Mouse (Mus musculus) small intestine, adult 2 months (tissue): Measurements from ENCODE around the gene Snrpa. TPM values are rescaled to one million over a fixed set of nuclear protein-coding genes. Genes with fewer than 3 reads are reported as not detected.

Source experiments
- H3K27ac ChIP-seq: fragments of 200-500 bp; 2 replicates; pipeline ENCODE4 v1.5.1; 2012; ENCODE audit warnings: low read depth, low read length, control low read depth, inconsistent platforms; ENCODE audit not compliant: insufficient read depth
- H3K27me3 ChIP-seq: fragments of 200-500 bp; 2 replicates; pipeline ENCODE4 v1.6.1; 2012; ENCODE audit warnings: mild to moderate bottlenecking, moderate library complexity, low read length, inconsistent platforms; ENCODE audit not compliant: control insufficient read depth, insufficient read depth
- H3K36me3 ChIP-seq: fragments of 200-500 bp; 2 replicates; pipeline ENCODE4 v1.6.1; 2012; ENCODE audit warnings: mild to moderate bottlenecking, low read length, control low read depth, inconsistent platforms; ENCODE audit not compliant: control insufficient read depth, insufficient read depth
- H3K4me1 ChIP-seq: fragments of 200-500 bp; 2 replicates; pipeline ENCODE4 v1.6.1; 2012; ENCODE audit warnings: low read length, inconsistent platforms, mixed read lengths; ENCODE audit not compliant: control insufficient read depth, insufficient read depth, insufficient read length
- H3K4me3 ChIP-seq: fragments of 200-500 bp; 2 replicates; pipeline ENCODE4 v1.5.1; 2012; ENCODE audit warnings: low read depth, mild to moderate bottlenecking, control low read depth, inconsistent platforms, low read length, moderate library complexity
- CTCF ChIP-seq: fragments of 200-500 bp; IDR thresholded peaks from 2 replicates; pipeline ENCODE4 v1.5.1; 2012; ENCODE audit warnings: low read depth, mild to moderate bottlenecking, control low read depth, inconsistent platforms, low read length, moderate library complexity, mixed read lengths; ENCODE audit not compliant: insufficient replicate concordance, insufficient read length; ENCODE audit errors: extremely low read depth
- POLR2A ChIP-seq: fragments of 200-500 bp; IDR thresholded peaks from 2 replicates; pipeline ENCODE4 v1.6.1; 2012; ENCODE audit warnings: low read depth, mild to moderate bottlenecking, control low read depth, inconsistent platforms, low read length, moderate library complexity
- WGBS: fragments of 180-500 bp; shearing (Covaris S2); methylation state at CpG from one replicate; pipeline ENCODE4 v1.1.7; 2018; 5-methylcytosine and 5-hydroxymethylcytosine counted together
- polyA plus RNA-seq: library from polyadenylated mRNA; depleted of rRNA; stranded (reverse); fragments of >200 nt; gene quantifications from 2 replicates; pipeline ENCODE4 v1.2.3, GENCODE M21; 2012

The Snrpa gene
- polyA plus RNA-seq, 1 experiment: 138 TPM

DNA sequence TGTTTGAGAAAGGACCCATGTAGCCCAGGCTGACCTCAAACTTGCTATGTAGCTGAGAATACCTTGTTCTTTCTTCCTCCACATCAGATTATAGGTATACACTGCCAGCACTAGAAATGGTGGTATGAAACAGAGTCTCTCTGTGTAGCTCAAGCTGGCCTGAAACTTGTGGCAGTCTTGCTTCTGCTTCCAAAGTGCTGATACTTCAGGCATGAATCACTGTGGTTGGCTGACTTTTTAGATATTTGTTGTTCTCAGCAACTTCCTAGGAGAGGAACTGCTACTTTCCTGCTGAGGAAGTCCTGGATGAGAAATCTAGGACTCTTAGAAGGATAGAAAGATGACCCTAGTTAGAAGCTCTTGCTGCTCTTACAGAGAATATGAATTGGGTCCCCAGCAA lies 2.3 kb upstream of the Snrpa start:
- Histone ChIP-seq H3K4me1 (peaks cover 23% of the 10 kb centered on the region; the same call in 1 of the 2 replicates), H3K27ac (0 out of 2 replicates have a peak overlapping the region, but pooled peaks have one; percentile 11), H3K36me3 (peaks cover 15% of the 10 kb centered on the region), H3K27me3 (no peaks in the 10 kb centered on the region), H3K4me3 (no peak overlapping the region)
- TF ChIP-seq CTCF (no peak), POLR2A (no peak)

GRCm38 (mm10) chr7:27197634-27198033 lies 1.6 kb upstream of the Snrpa start:
- peak overlapping the region; percentile 40; the same call in 1 of the 2 replicates for H3K27ac ChIP-seq
- H3K4me3 ChIP-seq: no peak overlapping the region
- H3K4me1 ChIP-seq: peaks cover 16% of the 10 kb centered on the region; the same call in 1 of the 2 replicates
- H3K36me3 ChIP-seq: peaks cover 20% of the 10 kb centered on the region
- WGBS: 88% methylated on average over 8 of the region's 8 CpGs
- no peaks in the 10 kb centered on the region for H3K27me3 ChIP-seq
- TF ChIP-seq CTCF (no peak), POLR2A (no peak)

DNA sequence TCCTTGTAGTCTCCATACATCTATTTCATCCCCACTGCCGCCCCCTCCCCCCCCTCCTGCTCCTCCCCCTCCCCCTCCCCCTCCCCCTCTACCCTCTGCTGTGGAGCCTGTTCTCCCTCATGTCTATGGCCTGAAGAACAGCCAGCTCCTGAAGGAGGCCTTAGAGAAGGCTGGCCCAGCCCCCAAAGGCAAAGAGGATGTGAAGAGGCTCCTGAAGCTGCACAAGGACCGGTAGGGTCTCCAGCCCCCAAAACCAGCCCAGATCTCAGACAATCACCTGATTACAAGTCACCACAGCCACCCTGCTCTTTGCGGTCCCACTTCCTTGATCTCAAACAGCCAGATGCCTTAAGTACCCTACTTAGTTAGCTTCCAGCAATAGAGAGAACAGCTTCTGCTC lies 1.1 kb upstream of the Snrpa start:
- H3K4me1 ChIP-seq: peaks cover 12% of the 10 kb centered on the region; the same call in 1 of the 2 replicates
- no peak overlapping the region for H3K4me3 ChIP-seq
- H3K27me3 ChIP-seq: no peaks in the 10 kb centered on the region
- H3K27ac ChIP-seq: 0 out of 2 replicates have a peak overlapping the region, but pooled peaks have one; percentile 10
- H3K36me3 ChIP-seq: peaks cover 25% of the 10 kb centered on the region
- WGBS: 86% methylated on average over 3 of the region's 3 CpGs
- TF ChIP-seq CTCF (no peak), POLR2A (no peak)

GRCm38 (mm10) chr7:27193731-27194130 lies 2.3 kb downstream of the Snrpa start:
- H3K36me3 ChIP-seq: peaks cover 53% of the 10 kb centered on the region
- WGBS: 76% methylated on average over 4 of the region's 4 CpGs
- no peak for TF ChIP-seq POLR2A
- no peak for TF ChIP-seq CTCF
- no peak overlapping the region for H3K27ac ChIP-seq
- no peak overlapping the region for H3K4me3 ChIP-seq
- no peaks in the 10 kb centered on the region for H3K27me3 ChIP-seq
- peaks cover 10% of the 10 kb centered on the region; the same call in 1 of the 2 replicates for H3K4me1 ChIP-seq

DNA sequence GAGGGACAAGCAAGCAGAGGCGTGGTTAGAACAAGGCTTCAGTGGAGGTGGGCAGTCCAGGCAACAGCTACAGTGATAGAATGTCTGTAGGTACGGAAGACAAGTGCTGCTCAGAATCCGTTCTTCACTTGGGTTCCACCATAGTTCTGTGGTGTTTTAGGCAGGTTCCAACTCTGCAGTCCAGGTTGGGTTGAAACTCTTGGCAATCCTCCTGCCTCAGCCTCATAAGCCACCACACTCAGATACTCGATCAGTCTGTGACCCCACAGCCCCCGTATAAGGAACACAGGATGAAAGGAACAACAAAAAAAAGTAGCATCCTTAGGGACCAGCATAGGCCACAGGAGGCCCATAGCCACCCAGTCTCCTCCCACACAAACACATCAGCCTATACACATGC lies 3.6 kb downstream of the Snrpa start:
- 94% methylated on average over 5 of the region's 5 CpGs for WGBS
- Histone ChIP-seq H3K36me3 (peaks cover 66% of the 10 kb centered on the region), H3K4me3 (no peak overlapping the region), H3K27ac (no peak overlapping the region), H3K4me1 (peaks cover 10% of the 10 kb centered on the region; the same call in 1 of the 2 replicates), H3K27me3 (no peaks in the 10 kb centered on the region)
- no peak for TF ChIP-seq POLR2A
- no peak for TF ChIP-seq CTCF

GRCm38 (mm10) chr7:27189271-27189931 lies 6.7 kb downstream of the Snrpa start:
- no peaks in the 10 kb centered on the region for H3K27me3 ChIP-seq
- H3K36me3 ChIP-seq: peaks cover 84% of the 10 kb centered on the region
- TF ChIP-seq CTCF (peak; percentile 43; the same call in 1 of the 2 replicates), POLR2A (no peak)
- H3K4me1 ChIP-seq: peaks cover 2% of the 10 kb centered on the region; the same call in 1 of the 2 replicates
- H3K27ac ChIP-seq: no peak overlapping the region
- no peak overlapping the region for H3K4me3 ChIP-seq
- WGBS: 96% methylated on average over 10 of the region's 10 CpGs

GRCm38 (mm10) chr7:27185986-27186385 lies 10.1 kb downstream of the Snrpa start:
- H3K4me3 ChIP-seq: no peak overlapping the region
- peaks cover 59% of the 10 kb centered on the region for H3K36me3 ChIP-seq
- no peak overlapping the region for H3K27ac ChIP-seq
- TF ChIP-seq CTCF: no peak
- no peak for TF ChIP-seq POLR2A
- WGBS: 78% methylated on average over 5 of the region's 5 CpGs
- H3K4me1 ChIP-seq: no peaks in the 10 kb centered on the region; the same call in 1 of the 2 replicates
- no peaks in the 10 kb centered on the region for H3K27me3 ChIP-seq
